Mouse (Mus musculus): ENCODE measurements at regions not wholly inside any gene's neighbourhood (a gene's known extent, or its start where the extent isn't known, plus 50 kb on each side); places are given as distances from the start of the nearest gene placed in this dataset.

GRCm38 (mm10) chr1:167905424-167905823 is 216.4 kb downstream of the Lmx1a start:
- no peaks in the 10 kb centered on the region for H3K36me3 ChIP-seq (ENCODE audit: insufficient read depth, low read length)
- H3K4me2 ChIP-seq (ENCODE audit: low read length): no peak overlapping the region
- DNase-seq (ENCODE audit: low spot score) (no peak), ATAC-seq (replicated peaks; ENCODE audit: low FRiP score, low read depth) (no peak)
- WGBS: 84% methylated on average over 3 of the region's 3 CpGs
- no peaks in the 10 kb centered on the region for H3K27me3 ChIP-seq (ENCODE audit: insufficient read depth, low read length)
- H3K4me1 ChIP-seq (replicated peaks; ENCODE audit: insufficient read depth, low read length): no peaks in the 10 kb centered on the region
- no peaks in the 10 kb centered on the region for H3K9me3 ChIP-seq (replicated peaks; ENCODE audit: low read length)
- no peak overlapping the region for H3K9ac ChIP-seq (ENCODE audit: low read depth, low read length)
- no peak for TF ChIP-seq CTCF (IDR thresholded peaks at IDR 0.05; ENCODE audit: low read depth)
- no peak overlapping the region for H3K4me3 ChIP-seq (replicated peaks; ENCODE audit: low read depth, low read length)
- no peak overlapping the region for H3K27ac ChIP-seq

- DNase-seq (ENCODE audit: low spot score) (no peak), ATAC-seq (replicated peaks; ENCODE audit: low FRiP score, low read depth) (no peak)
- H3K36me3 ChIP-seq (ENCODE audit: insufficient read depth, low read length): no peaks in the 10 kb centered on the region
- no peak overlapping the region for H3K27ac ChIP-seq
- H3K9ac ChIP-seq (ENCODE audit: low read depth, low read length): no peak overlapping the region
- no peaks in the 10 kb centered on the region for H3K9me3 ChIP-seq (replicated peaks; ENCODE audit: low read length)
- H3K27me3 ChIP-seq (ENCODE audit: insufficient read depth, low read length): no peaks in the 10 kb centered on the region
- H3K4me3 ChIP-seq (replicated peaks; ENCODE audit: low read depth, low read length): no peak overlapping the region
- H3K4me1 ChIP-seq (replicated peaks; ENCODE audit: insufficient read depth, low read length): no peaks in the 10 kb centered on the region
- TF ChIP-seq CTCF (IDR thresholded peaks at IDR 0.05; ENCODE audit: low read depth): no peak
- H3K4me2 ChIP-seq (ENCODE audit: low read length): no peak overlapping the region
- WGBS: 71% methylated on average over 3 of the region's 3 CpGs
Measured at GRCm38 (mm10) chr1:167912074-167912473, 223.0 kb downstream of the Lmx1a start.

- H3K27ac ChIP-seq: no peak overlapping the region
- peak; percentile 76 for TF ChIP-seq CTCF (IDR thresholded peaks at IDR 0.05; ENCODE audit: low read depth)
- 0 out of 2 replicates have a peak overlapping the region, but pooled peaks have one; percentile 18 for H3K4me2 ChIP-seq (ENCODE audit: low read length)
- H3K36me3 ChIP-seq (ENCODE audit: insufficient read depth, low read length): no peaks in the 10 kb centered on the region
- DNase-seq (ENCODE audit: low spot score): peak; percentile 86
- H3K27me3 ChIP-seq (ENCODE audit: insufficient read depth, low read length): no peaks in the 10 kb centered on the region
- H3K4me3 ChIP-seq (replicated peaks; ENCODE audit: low read depth, low read length): no peak overlapping the region
- no peak overlapping the region for H3K9ac ChIP-seq (ENCODE audit: low read depth, low read length)
- no peaks in the 10 kb centered on the region for H3K9me3 ChIP-seq (replicated peaks; ENCODE audit: low read length)
- 22% methylated on average over 7 of the region's 7 CpGs for WGBS
- H3K4me1 ChIP-seq (replicated peaks; ENCODE audit: insufficient read depth, low read length): no peaks in the 10 kb centered on the region
- ATAC-seq (replicated peaks; ENCODE audit: low FRiP score, low read depth): no peak; the same call in 1 of the 2 replicates
Measured at GRCm38 (mm10) chr1:167914982-167915561, 226.0 kb downstream of the Lmx1a start.

GRCm38 (mm10) chr1:167915578-167916275 is 226.7 kb downstream of the Lmx1a start:
- Histone ChIP-seq H3K36me3 (ENCODE audit: insufficient read depth, low read length) (no peaks in the 10 kb centered on the region), H3K9me3 (replicated peaks; ENCODE audit: low read length) (no peaks in the 10 kb centered on the region), H3K4me2 (ENCODE audit: low read length) (no peak overlapping the region), H3K4me3 (replicated peaks; ENCODE audit: low read depth, low read length) (no peak overlapping the region), H3K4me1 (replicated peaks; ENCODE audit: insufficient read depth, low read length) (no peaks in the 10 kb centered on the region), H3K9ac (ENCODE audit: low read depth, low read length) (no peak overlapping the region), H3K27ac (no peak overlapping the region), H3K27me3 (ENCODE audit: insufficient read depth, low read length) (no peaks in the 10 kb centered on the region)
- DNase-seq (ENCODE audit: low spot score) (no peak), ATAC-seq (replicated peaks; ENCODE audit: low FRiP score, low read depth) (no peak)
- WGBS: 58% methylated on average over 6 of the region's 6 CpGs
- no peak for TF ChIP-seq CTCF (IDR thresholded peaks at IDR 0.05; ENCODE audit: low read depth)

- no peak overlapping the region for H3K4me3 ChIP-seq (replicated peaks; ENCODE audit: low read depth, low read length)
- WGBS: 86% methylated on average over 7 of the region's 7 CpGs
- no peak overlapping the region for H3K4me2 ChIP-seq (ENCODE audit: low read length)
- DNase-seq (ENCODE audit: low spot score): no peak
- no peaks in the 10 kb centered on the region for H3K4me1 ChIP-seq (replicated peaks; ENCODE audit: insufficient read depth, low read length)
- H3K9me3 ChIP-seq (replicated peaks; ENCODE audit: low read length): no peaks in the 10 kb centered on the region
- no peak for TF ChIP-seq CTCF (IDR thresholded peaks at IDR 0.05; ENCODE audit: low read depth)
- ATAC-seq (replicated peaks; ENCODE audit: low FRiP score, low read depth): no peak
- H3K36me3 ChIP-seq (ENCODE audit: insufficient read depth, low read length): no peaks in the 10 kb centered on the region
- no peak overlapping the region for H3K9ac ChIP-seq (ENCODE audit: low read depth, low read length)
- peaks cover 7% of the 10 kb centered on the region; the same call in 1 of the 2 replicates for H3K27me3 ChIP-seq (ENCODE audit: insufficient read depth, low read length)
- no peak overlapping the region for H3K27ac ChIP-seq
Measured at GRCm38 (mm10) chr1:167922917-167923316, 233.9 kb downstream of the Lmx1a start.

GRCm38 (mm10) chr1:167928060-167928467 is 239.0 kb downstream of the Lmx1a start:
- no peaks in the 10 kb centered on the region for H3K36me3 ChIP-seq (ENCODE audit: insufficient read depth, low read length)
- H3K27ac ChIP-seq: no peak overlapping the region
- H3K4me2 ChIP-seq (ENCODE audit: low read length): no peak overlapping the region
- peak; percentile 57 for TF ChIP-seq CTCF (IDR thresholded peaks at IDR 0.05; ENCODE audit: low read depth)
- peaks cover 18% of the 10 kb centered on the region for H3K27me3 ChIP-seq (ENCODE audit: insufficient read depth, low read length)
- no peak overlapping the region for H3K4me3 ChIP-seq (replicated peaks; ENCODE audit: low read depth, low read length)
- no peak for DNase-seq (ENCODE audit: low spot score)
- ATAC-seq (replicated peaks; ENCODE audit: low FRiP score, low read depth): no peak
- no peak overlapping the region for H3K9ac ChIP-seq (ENCODE audit: low read depth, low read length)
- WGBS: 19% methylated on average over 4 of the region's 4 CpGs
- no peaks in the 10 kb centered on the region for H3K9me3 ChIP-seq (replicated peaks; ENCODE audit: low read length)
- 0 out of 2 replicates have a peak, but pooled peaks cover 5% of the 10 kb centered on the region for H3K4me1 ChIP-seq (replicated peaks; ENCODE audit: insufficient read depth, low read length)
